Mouse (Mus musculus) common myeloid progenitor, adult 5-6 weeks (primary cell): ENCODE results near the gene Gm45194. TPM values are rescaled to one million over a fixed set of nuclear protein-coding genes. Genes with fewer than 3 reads are reported as not detected.

Experiments used
- ATAC-seq: replicated peaks from 2 replicates; pipeline ENCODE4 v1.8.0; 2016; ENCODE audit warnings: low read depth, mild to moderate bottlenecking, moderate TSS enrichment, inconsistent platforms; ENCODE audit not compliant: poor library complexity, severe bottlenecking
- total RNA-seq: library from RNA; stranded (forward); fragments of 200-1000, 187-1606 nt; gene quantifications from 2 replicates; pipeline ENCODE4 v1.2.3, GENCODE M21; 2017

The Gm45194 gene
- not detected in 2 replicates for total RNA-seq

GRCm38 (mm10) chrX:111891089-111891488 lies at the start of gene Gm45194:
TSS of gene Gm45194 (plus strand) at chrX:111891389.
- ATAC-seq: no peak

GRCm38 (mm10) chrX:111855878-111856277 lies 35.3 kb upstream of the Gm45194 start:
- no peak for ATAC-seq

- ATAC-seq: no peak
Observed at GRCm38 (mm10) chrX:111881251-111881650, 9.9 kb upstream of the Gm45194 start.

- no peak for ATAC-seq
Observed at GRCm38 (mm10) chrX:111894321-111895050, 3.3 kb downstream of the Gm45194 start.

GRCm38 (mm10) chrX:111895084-111895779 lies 4.0 kb downstream of the Gm45194 start:
- no peak for ATAC-seq

- ATAC-seq: no peak
Observed at GRCm38 (mm10) chrX:111917422-111917821, 26.2 kb downstream of the Gm45194 start.

GRCm38 (mm10) chrX:111960909-111961308 lies 69.7 kb downstream of the Gm45194 start:
- no peak for ATAC-seq

GRCm38 (mm10) chrX:111999661-112000060 lies 108.5 kb downstream of the Gm45194 start:
- no peak for ATAC-seq

GRCm38 (mm10) chrX:112010707-112011106 lies 119.5 kb downstream of the Gm45194 start, which contains the start of gene Tex16:
TSS of gene Tex16 (plus strand) at chrX:112011007.
- no peak for ATAC-seq

GRCm38 (mm10) chrX:112238749-112239148 lies 347.6 kb downstream of the Gm45194 start, which contains the start of gene 4933403O08Rik:
TSS of gene 4933403O08Rik (plus strand) at chrX:112239049.
- no peak for ATAC-seq

GRCm38 (mm10) chrX:112242916-112243315 lies 351.7 kb downstream of the Gm45194 start:
- ATAC-seq: no peak

GRCm38 (mm10) chrX:112255513-112255912 lies 364.3 kb downstream of the Gm45194 start:
- ATAC-seq: no peak

GRCm38 (mm10) chrX:112273550-112273949 lies 382.4 kb downstream of the Gm45194 start:
- no peak for ATAC-seq

Other genes with a start within 250 kb of the Gm45194 start
- gene Hdx, start 194.3 kb upstream of the Gm45194 start, total RNA-seq: 0.49 and 0.69 TPM in 2 replicates
- not detected in 2 replicates for gene Tex16, start 119.6 kb downstream of the Gm45194 start, total RNA-seq